Mouse (Mus musculus) kidney, postnatal 0 days (tissue): ENCODE data around the gene Pheta2. TPM values are rescaled to one million over a fixed set of nuclear protein-coding genes. Genes with fewer than 3 reads are reported as not detected.

Experiments used
- ATAC-seq: fragments of 200-750 bp; cut with Nextera tagmentation; replicated peaks from 2 replicates; pipeline ENCODE4 v1.8.0; 2017; ENCODE audit warnings: low read depth, moderate number of reproducible peaks, moderate TSS enrichment, moderate library complexity; ENCODE audit not compliant: low FRiP score
- DNase-seq: peaks from one replicate; pipeline ENCODE4 v3.0.0-alpha.2; 2016; ENCODE audit warnings: low spot score
- H3K27ac ChIP-seq: fragments of 300-500 bp; sonication (generic); 2 replicates; pipeline ENCODE4 v1.5.1; 2014; ENCODE audit warnings: mild to moderate bottlenecking
- H3K27me3 ChIP-seq: fragments of 300-500 bp; sonication (generic); 2 replicates; pipeline ENCODE4 v1.6.1; 2014; ENCODE audit warnings: low read length, mixed read lengths; ENCODE audit not compliant: insufficient read depth
- H3K36me3 ChIP-seq: fragments of 300-500 bp; sonication (generic); 2 replicates; pipeline ENCODE4 v1.6.1; 2014; ENCODE audit warnings: low read length, mixed read lengths; ENCODE audit not compliant: insufficient read depth
- H3K4me1 ChIP-seq: fragments of 300-500 bp; sonication (generic); replicated peaks from 2 replicates; pipeline ENCODE4 v1.6.1; 2014; ENCODE audit warnings: antibody characterized with exemption, low read length, mixed read lengths; ENCODE audit not compliant: insufficient read depth
- H3K4me2 ChIP-seq: fragments of 300-500 bp; sonication (generic); 2 replicates; pipeline ENCODE4 v1.6.1; 2014; ENCODE audit warnings: mild to moderate bottlenecking, low read length, moderate library complexity, mixed read lengths
- H3K4me3 ChIP-seq: fragments of 300-500 bp; sonication (generic); replicated peaks from 2 replicates; pipeline ENCODE4 v1.5.1; 2014; ENCODE audit warnings: low read depth, low read length
- H3K9ac ChIP-seq: fragments of 300-500 bp; sonication (generic); 2 replicates; pipeline ENCODE4 v1.6.1; 2014; ENCODE audit warnings: low read depth, low read length
- H3K9me3 ChIP-seq: fragments of 300-500 bp; sonication (generic); replicated peaks from 2 replicates; pipeline ENCODE4 v1.6.1; 2016; ENCODE audit warnings: low read length, inconsistent platforms, mixed read lengths
- CTCF ChIP-seq: IDR thresholded peaks from 2 replicates; pipeline ENCODE4 v1.5.1; 2016; ENCODE audit warnings: antibody characterized with exemption, low read depth, mild to moderate bottlenecking, moderate library complexity
- WGBS: fragments of 180-500 bp; shearing (Covaris S2); extraction: QIAGEN DNeasy Blood & Tissue Kit; methylation state at CpG from one replicate; pipeline ENCODE4 v1.1.7; 2014; 5-methylcytosine and 5-hydroxymethylcytosine counted together
- polyA plus RNA-seq: library from polyadenylated mRNA; unstranded; fragments of >200 nt; fragmentation: Nextera tagmentation; extraction: Ambion mirVana; gene quantifications from 2 replicates; pipeline ENCODE4 v1.2.1, GENCODE M21; 2015

Pheta2 gene
- 7.4 and 8.4 TPM in 2 replicates for polyA plus RNA-seq

GRCm38 (mm10) chr15:82338593-82339112 lies at the start of gene Pheta2, which contains the start of the genes Naga and Smdt1:
TSS of gene Pheta2 (plus strand) at chr15:82338942.
TSS of gene Naga (minus strand) at chr15:82338925.
TSS of gene Smdt1 (plus strand) at chr15:82338959.
- Histone ChIP-seq H3K9me3 (no peaks in the 10 kb centered on the region), H3K4me3 (peak within 1 kb of the TSS; percentile 63), H3K9ac (peak within 1 kb of the TSS; percentile 70), H3K27me3 (no peaks in the 10 kb centered on the region), H3K27ac (peak within 1 kb of the TSS; percentile 67), H3K36me3 (peaks cover 12% of the 10 kb centered on the region), H3K4me1 (peaks cover 29% of the 10 kb centered on the region), H3K4me2 (peak within 1 kb of the TSS; percentile 64)
- ATAC-seq (peak; percentile 87), DNase-seq (peak; percentile 98)
- under 1% methylated on average over 41 of the region's 41 CpGs for WGBS
- peak; percentile 41 for TF ChIP-seq CTCF

GRCm38 (mm10) chr15:82290252-82290651 lies 48.5 kb upstream of the Pheta2 start:
- no peak for DNase-seq
- Histone ChIP-seq H3K9ac (no peak overlapping the region), H3K27ac (no peak overlapping the region), H3K9me3 (no peaks in the 10 kb centered on the region), H3K27me3 (no peaks in the 10 kb centered on the region), H3K4me1 (peaks cover 3% of the 10 kb centered on the region; the same call in 1 of the 2 replicates), H3K4me2 (no peak overlapping the region), H3K36me3 (no peaks in the 10 kb centered on the region), H3K4me3 (no peak overlapping the region)
- ATAC-seq: no peak
- WGBS: 72% methylated on average over 7 of the region's 7 CpGs
- TF ChIP-seq CTCF: no peak

- Histone ChIP-seq H3K9me3 (no peaks in the 10 kb centered on the region), H3K9ac (no peak overlapping the region), H3K4me2 (peak overlapping the region; percentile 41), H3K36me3 (no peaks in the 10 kb centered on the region), H3K27me3 (no peaks in the 10 kb centered on the region), H3K27ac (0 out of 2 replicates have a peak overlapping the region, but pooled peaks have one; percentile 21), H3K4me3 (no peak overlapping the region), H3K4me1 (peaks cover 3% of the 10 kb centered on the region; the same call in 1 of the 2 replicates)
- DNase-seq (no peak), ATAC-seq (no peak)
- no peak for TF ChIP-seq CTCF
- WGBS: 14% methylated on average over 5 of the region's 5 CpGs
These were observed 45.9 kb upstream of the Pheta2 start for GRCm38 (mm10) chr15:82292851-82293250.

GRCm38 (mm10) chr15:82293271-82293711 lies 45.5 kb upstream of the Pheta2 start:
- no peak for TF ChIP-seq CTCF
- peaks cover 3% of the 10 kb centered on the region; the same call in 1 of the 2 replicates for H3K4me1 ChIP-seq
- no peaks in the 10 kb centered on the region for H3K36me3 ChIP-seq
- peak overlapping the region; percentile 41 for H3K4me2 ChIP-seq
- no peak overlapping the region for H3K9ac ChIP-seq
- H3K27ac ChIP-seq: 0 out of 2 replicates have a peak overlapping the region, but pooled peaks have one; percentile 21
- H3K27me3 ChIP-seq: no peaks in the 10 kb centered on the region
- DNase-seq: peak; percentile 61
- no peak overlapping the region for H3K4me3 ChIP-seq
- WGBS: 5% methylated on average over 7 of the region's 7 CpGs
- ATAC-seq: peak; percentile 74
- H3K9me3 ChIP-seq: no peaks in the 10 kb centered on the region

- Histone ChIP-seq H3K36me3 (no peaks in the 10 kb centered on the region), H3K4me2 (no peak overlapping the region), H3K27me3 (no peaks in the 10 kb centered on the region), H3K9ac (no peak overlapping the region), H3K4me1 (peaks cover 3% of the 10 kb centered on the region; the same call in 1 of the 2 replicates), H3K4me3 (no peak overlapping the region), H3K27ac (no peak overlapping the region), H3K9me3 (no peaks in the 10 kb centered on the region)
- ATAC-seq (no peak), DNase-seq (peak; percentile 58)
- TF ChIP-seq CTCF: peak; percentile 73
- WGBS: 34% methylated on average over 8 of the region's 8 CpGs
These were observed 44.7 kb upstream of the Pheta2 start for GRCm38 (mm10) chr15:82294059-82294458.

- Histone ChIP-seq H3K9me3 (no peaks in the 10 kb centered on the region), H3K4me3 (no peak within 1 kb of the TSS), H3K9ac (no peak within 1 kb of the TSS), H3K4me1 (no peaks in the 10 kb centered on the region), H3K27me3 (no peaks in the 10 kb centered on the region), H3K27ac (no peak within 1 kb of the TSS), H3K36me3 (no peaks in the 10 kb centered on the region), H3K4me2 (peak within 1 kb of the TSS; percentile 30; the same call in 1 of the 2 replicates)
- ATAC-seq (0 out of 2 replicates have a peak, but pooled peaks have one; percentile 21), DNase-seq (no peak)
- TF ChIP-seq CTCF: no peak
- WGBS: 58% methylated on average over 39 of the region's 39 CpGs
These were observed 39.8 kb upstream of the Pheta2 start, which contains the start of gene Wbp2nl for GRCm38 (mm10) chr15:82298764-82299561. TSS of gene Wbp2nl (plus strand) at chr15:82298954.
